Mouse (Mus musculus) A20 (cell line): ENCODE measurements around the gene Gm28490.
"Not testable (repeated sequence)": the region's sequence is repeated elsewhere in the genome, so short reads cannot be mapped to it uniquely, and the experiment has no call there.

Source experiments
- DNase-seq: peaks from one replicate; pipeline ENCODE4 v3.0.0-alpha.2; 2011; ENCODE audit warnings: low read depth, low spot score

Gene Gm28490

DNA sequence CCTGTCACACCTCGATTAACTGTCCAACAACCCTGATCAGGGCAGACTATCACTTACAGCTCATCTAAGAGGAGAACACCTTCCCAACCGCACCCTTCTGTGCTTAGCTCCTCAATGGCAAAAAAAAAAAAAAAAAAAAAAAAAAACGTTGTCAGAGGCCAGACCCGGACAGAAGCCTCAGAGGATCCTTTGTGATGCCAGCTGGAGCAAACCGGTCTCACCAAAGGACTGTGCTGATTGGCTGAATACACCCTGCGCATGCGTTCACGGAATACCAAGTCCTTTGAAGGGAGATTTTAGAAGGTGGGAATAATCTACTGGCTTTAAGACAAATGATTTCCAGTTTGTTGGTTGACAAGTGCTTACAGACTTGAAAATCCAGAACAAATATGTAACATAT is at the start of gene Gm28490:
Gm28490 (minus strand) TSS at position 101 of the 400 bp plus-strand sequence.
- not testable (repeated sequence) for DNase-seq
